Mouse (Mus musculus) lung, embryonic 15.5 days (tissue): Measurements from ENCODE around the gene Btbd6. TPM values are rescaled to one million over a fixed set of nuclear protein-coding genes. Genes with fewer than 3 reads are reported as not detected.
A peak's percentile ranks its signal among the peaks of the same experiment; 100 is the strongest.

ENCODE experiments used
- ATAC-seq: fragments of 200-750 bp; cut with Nextera tagmentation; 2 replicates; pipeline ENCODE4 v1.8.0; 2017; ENCODE audit warnings: moderate number of reproducible peaks, borderline replicate concordance; ENCODE audit not compliant: low FRiP score, low TSS enrichment; ENCODE audit errors: extremely low read depth
- H3K27ac ChIP-seq: fragments of 300-500 bp; sonication (generic); 2 replicates; pipeline ENCODE4 v1.5.1; 2015; ENCODE audit warnings: moderate library complexity, mild to moderate bottlenecking, inconsistent platforms
- H3K27me3 ChIP-seq: fragments of 300-500 bp; sonication (generic); 2 replicates; pipeline ENCODE4 v1.6.1; 2015; ENCODE audit warnings: inconsistent platforms
- H3K36me3 ChIP-seq: fragments of 300-500 bp; sonication (generic); 2 replicates; pipeline ENCODE4 v1.6.1; 2015; ENCODE audit warnings: inconsistent platforms
- H3K4me1 ChIP-seq: fragments of 300-500 bp; sonication (generic); 2 replicates; pipeline ENCODE4 v1.6.1; 2015; ENCODE audit warnings: inconsistent platforms
- H3K4me2 ChIP-seq: fragments of 300-500 bp; sonication (generic); 2 replicates; pipeline ENCODE4 v1.6.1; 2015; ENCODE audit warnings: inconsistent platforms, mild to moderate bottlenecking, moderate library complexity
- H3K4me3 ChIP-seq: fragments of 300-500 bp; sonication (generic); 2 replicates; pipeline ENCODE4 v1.5.1; 2015; ENCODE audit warnings: mild to moderate bottlenecking, inconsistent platforms
- H3K9ac ChIP-seq: fragments of 300-500 bp; sonication (generic); 2 replicates; pipeline ENCODE4 v1.6.1; 2015; ENCODE audit warnings: inconsistent platforms
- H3K9me3 ChIP-seq: fragments of 300-500 bp; sonication (generic); 2 replicates; pipeline ENCODE4 v1.6.1; 2016; ENCODE audit warnings: inconsistent platforms
- WGBS: fragments of 180-500 bp; shearing (Covaris S2); methylation state at CpG from one replicate; pipeline ENCODE4 v1.1.7; 2015; 5-methylcytosine and 5-hydroxymethylcytosine counted together
- polyA plus RNA-seq: library from polyadenylated mRNA; unstranded; fragments of >200 nt; fragmentation: Nextera tagmentation; extraction: Ambion mirVana; gene quantifications from 2 replicates; pipeline ENCODE4 v1.2.1, GENCODE M21; 2015

Gene Btbd6
- polyA plus RNA-seq: 25.7 and 28.1 TPM in 2 replicates

DNA sequence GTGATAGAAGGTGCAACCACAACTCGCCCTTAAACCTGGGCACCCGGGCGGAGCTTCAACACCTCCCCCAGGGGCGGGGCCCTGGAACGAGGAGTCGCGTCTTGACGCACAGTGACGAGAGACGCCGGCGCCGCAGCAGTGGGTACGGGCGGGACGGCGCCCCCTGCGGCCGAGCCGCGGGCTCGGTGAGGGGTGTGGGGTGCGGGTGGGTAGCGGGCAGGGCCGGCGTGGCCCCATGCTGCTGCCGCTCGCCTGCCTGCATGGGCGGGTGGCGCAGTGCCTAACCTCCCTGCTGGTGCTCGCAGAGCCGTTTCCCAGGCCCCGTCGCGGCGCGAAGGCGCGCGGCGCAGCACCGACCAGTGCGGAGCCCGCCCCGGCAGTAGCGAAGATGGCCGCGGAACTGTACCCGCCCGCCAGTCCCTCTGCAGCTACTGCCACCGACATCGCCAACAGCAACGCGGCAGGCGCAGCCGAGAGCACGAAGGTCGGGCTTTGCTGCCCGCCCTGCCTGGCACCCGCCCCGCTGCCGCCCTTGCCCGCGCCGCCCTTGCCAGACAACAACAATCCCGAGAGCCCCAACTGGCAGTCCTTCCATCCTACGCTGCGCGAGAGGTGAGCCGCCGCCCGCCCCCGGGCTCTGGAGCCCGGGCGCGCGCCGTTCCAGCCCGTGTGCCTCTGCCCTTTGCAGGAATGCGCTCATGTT, at the start of gene Btbd6:
Btbd6 (plus strand) TSS at position 112 of the 703 bp plus-strand sequence.
- H3K4me3 ChIP-seq: peak within 1 kb of the TSS; percentile 71
- no peaks in the 10 kb centered on the region for H3K9me3 ChIP-seq
- H3K27me3 ChIP-seq: no peaks in the 10 kb centered on the region
- peaks cover 15% of the 10 kb centered on the region for H3K4me1 ChIP-seq
- peak; percentile 95 for ATAC-seq
- peak within 1 kb of the TSS; percentile 88 for H3K9ac ChIP-seq
- peak within 1 kb of the TSS; percentile 85 for H3K4me2 ChIP-seq
- peaks cover 58% of the 10 kb centered on the region for H3K36me3 ChIP-seq
- under 1% methylated on average over 77 of the region's 80 CpGs for WGBS
- H3K27ac ChIP-seq: peak within 1 kb of the TSS; percentile 93

DNA sequence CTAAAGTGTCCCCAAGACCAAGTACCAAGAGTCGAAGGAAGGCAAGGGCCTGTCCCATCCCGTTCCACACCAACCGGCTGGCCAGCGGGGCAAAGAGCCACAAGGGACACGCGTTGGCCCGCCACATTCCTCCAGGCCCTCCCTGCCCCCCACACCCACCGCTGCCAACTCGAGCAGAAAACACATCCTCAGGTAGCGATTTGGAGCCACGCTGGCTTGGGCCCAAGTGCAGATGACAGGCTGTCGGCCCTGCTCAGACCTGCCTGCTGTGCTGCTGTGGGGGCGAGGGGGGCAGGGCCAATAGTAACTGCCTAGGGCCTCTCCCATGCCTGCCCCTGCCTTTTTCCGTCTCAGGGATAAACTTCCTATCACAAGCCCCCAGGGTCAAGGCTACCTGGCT, 49.0 kb upstream of the Btbd6 start:
- Histone ChIP-seq H3K4me2 (peak overlapping the region; percentile 93), H3K27me3 (peaks cover 63% of the 10 kb centered on the region), H3K4me1 (peaks cover 21% of the 10 kb centered on the region), H3K9me3 (no peaks in the 10 kb centered on the region), H3K4me3 (no peak overlapping the region), H3K9ac (no peak overlapping the region), H3K36me3 (no peaks in the 10 kb centered on the region), H3K27ac (no peak overlapping the region)
- no peak for ATAC-seq
- 60% methylated on average over 14 of the region's 14 CpGs for WGBS

DNA sequence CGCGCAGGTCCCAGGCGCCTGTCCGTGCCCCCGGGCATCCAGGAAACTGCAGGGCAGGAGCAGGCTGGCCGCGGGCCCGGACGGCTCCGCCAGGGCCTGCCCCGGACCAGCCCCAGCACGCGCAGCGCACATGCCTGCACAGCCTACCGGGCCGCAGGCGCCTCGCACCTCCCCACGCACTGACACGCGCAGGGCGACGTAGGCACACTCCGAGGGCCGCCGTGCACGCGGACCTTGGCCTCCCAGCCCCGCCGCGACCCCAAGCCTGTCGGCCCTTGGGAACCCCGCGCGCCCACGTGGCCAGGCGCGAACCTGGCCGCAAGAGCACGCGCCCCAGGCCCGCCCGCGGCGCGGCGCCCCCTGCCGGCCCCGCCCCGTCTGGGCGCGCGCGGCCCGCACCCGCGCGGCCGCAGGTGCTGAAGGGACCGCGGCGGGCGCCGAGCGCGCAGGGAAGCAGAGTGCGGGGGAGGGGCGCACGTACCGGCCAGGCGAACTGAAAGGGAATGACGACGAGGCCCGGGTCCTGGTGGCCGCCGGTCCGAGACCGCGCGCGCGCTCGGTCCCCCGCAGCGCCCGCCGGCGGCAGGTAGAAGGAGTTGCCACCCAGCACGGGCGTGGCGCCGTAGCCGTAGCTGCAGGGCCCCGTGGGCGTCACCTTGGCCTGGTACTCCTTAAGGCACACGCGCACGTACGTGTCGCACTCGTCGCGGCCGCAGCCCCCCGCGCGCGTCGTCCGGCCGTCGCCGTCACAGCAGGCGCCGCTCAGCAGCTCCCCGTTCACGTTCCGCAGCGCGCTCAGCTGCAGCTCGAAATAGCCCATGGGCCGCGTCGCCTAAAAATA, 47.7 kb upstream of the Btbd6 start:
- H3K36me3 ChIP-seq: no peaks in the 10 kb centered on the region
- H3K27me3 ChIP-seq: peaks cover 63% of the 10 kb centered on the region
- H3K27ac ChIP-seq: peak overlapping the region; percentile 41; the same call in 1 of the 2 replicates
- H3K4me2 ChIP-seq: peak overlapping the region; percentile 93
- no peaks in the 10 kb centered on the region for H3K9me3 ChIP-seq
- under 1% methylated on average over 104 of the region's 124 CpGs for WGBS
- H3K4me3 ChIP-seq: peak overlapping the region; percentile 57
- peaks cover 27% of the 10 kb centered on the region for H3K4me1 ChIP-seq
- peak overlapping the region; percentile 47 for H3K9ac ChIP-seq
- ATAC-seq: peak; percentile 12

DNA sequence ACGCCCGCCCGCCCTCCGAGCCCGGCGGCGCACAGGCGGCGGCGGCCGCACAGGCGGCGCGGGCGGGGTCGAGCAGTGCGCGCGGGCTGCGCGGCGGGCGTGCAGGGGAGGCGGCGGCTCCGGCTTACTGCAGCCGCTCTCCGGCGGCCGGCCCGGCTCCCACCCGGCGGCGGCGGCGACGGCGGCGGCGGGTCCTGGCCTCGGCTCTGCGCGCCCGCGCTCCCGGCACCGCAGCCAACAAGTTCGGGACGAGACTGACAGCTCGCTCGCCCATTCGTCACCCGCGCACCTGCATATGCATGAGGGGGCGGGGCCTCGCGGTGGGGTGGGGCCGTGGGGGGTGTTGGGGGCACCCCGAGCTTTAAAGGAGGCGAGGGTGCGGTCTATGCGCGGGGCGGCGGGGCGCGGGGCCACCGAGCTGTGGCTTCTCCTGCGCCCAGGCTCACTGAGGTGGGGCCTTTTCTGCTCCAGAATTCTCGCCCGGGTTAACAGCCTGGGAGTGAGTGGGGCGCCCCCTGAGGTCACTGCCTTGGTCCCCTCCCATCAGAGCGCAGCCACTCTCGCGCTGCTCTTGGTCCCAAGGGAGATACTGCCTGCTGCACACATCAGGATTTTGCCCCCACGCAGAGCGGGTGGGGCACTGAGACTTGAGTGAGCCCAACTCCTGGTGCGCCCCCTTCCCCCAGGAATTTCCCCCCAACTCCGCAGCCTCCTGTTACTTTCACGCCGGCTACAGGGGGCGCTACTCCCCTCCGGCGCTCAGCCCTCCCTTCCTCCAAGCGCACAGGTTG, 46.5 kb upstream of the Btbd6 start, which contains the start of gene Jag2:
Jag2 (minus strand) TSS at position 215 of the 791 bp plus-strand sequence.
- Histone ChIP-seq H3K27ac (peak within 1 kb of the TSS; percentile 41), H3K4me3 (peak within 1 kb of the TSS; percentile 57)
- peak; percentile 32 for ATAC-seq

DNA sequence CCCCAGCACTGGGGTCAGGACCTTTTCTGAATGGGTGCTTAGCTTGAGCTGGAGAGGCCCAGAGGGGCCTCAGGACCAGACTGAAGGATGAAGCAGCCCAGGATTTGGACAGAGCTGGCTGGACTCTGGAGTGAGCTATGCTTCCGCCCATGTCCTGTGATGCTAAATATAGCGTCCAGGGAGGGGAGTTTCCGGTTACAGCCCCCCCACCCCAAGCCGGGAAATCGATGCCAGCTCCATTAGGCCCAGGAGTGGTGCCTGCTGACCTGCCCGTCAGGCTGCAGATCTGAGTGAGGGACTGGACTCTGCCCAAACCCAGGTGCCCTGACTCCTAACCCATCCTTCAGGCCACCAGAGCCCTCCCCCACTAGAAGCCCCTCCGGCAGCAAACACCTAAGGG, 43.6 kb upstream of the Btbd6 start:
- 26% methylated on average over 7 of the region's 7 CpGs for WGBS
- no peak overlapping the region for H3K9ac ChIP-seq
- no peak overlapping the region for H3K27ac ChIP-seq

More for the DNA sequence above, 46.5 kb upstream of the Btbd6 start, which contains the start of gene Jag2:
- Histone ChIP-seq H3K9me3 (no peaks in the 10 kb centered on the region), H3K4me1 (peaks cover 27% of the 10 kb centered on the region), H3K4me2 (peak within 1 kb of the TSS; percentile 93), H3K36me3 (no peaks in the 10 kb centered on the region), H3K27me3 (peaks cover 63% of the 10 kb centered on the region), H3K9ac (peak within 1 kb of the TSS; percentile 47)
- WGBS: under 1% methylated on average over 64 of the region's 85 CpGs

DNA sequence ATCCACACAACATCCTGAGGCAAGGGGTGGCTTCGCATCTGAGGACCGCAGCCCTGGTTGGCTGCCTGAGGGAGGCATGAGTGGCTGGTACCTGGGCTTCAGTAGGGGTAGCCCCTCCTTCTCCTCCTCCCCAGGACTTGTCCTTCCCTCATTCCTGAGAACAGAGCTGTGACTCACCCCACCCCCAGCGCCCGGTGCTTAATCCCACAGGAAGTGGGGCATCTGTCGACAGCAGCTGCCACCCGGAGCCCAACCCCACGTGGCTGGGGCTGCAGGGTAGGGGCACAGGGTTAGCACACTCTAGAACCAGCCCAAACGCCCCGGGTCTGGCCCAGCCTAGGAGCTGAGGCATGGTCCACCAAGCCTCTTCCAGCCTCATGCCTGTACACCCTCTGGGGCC, 38.4 kb upstream of the Btbd6 start:
- no peaks in the 10 kb centered on the region for H3K27me3 ChIP-seq
- no peaks in the 10 kb centered on the region for H3K36me3 ChIP-seq
- WGBS: 32% methylated on average over 9 of the region's 9 CpGs
- H3K9me3 ChIP-seq: no peaks in the 10 kb centered on the region
- H3K4me1 ChIP-seq: peaks cover 31% of the 10 kb centered on the region
- no peak overlapping the region for H3K4me3 ChIP-seq
- H3K9ac ChIP-seq: no peak overlapping the region
- ATAC-seq: no peak
- no peak overlapping the region for H3K27ac ChIP-seq
- no peak overlapping the region for H3K4me2 ChIP-seq

More for the DNA sequence above, 43.6 kb upstream of the Btbd6 start:
- H3K36me3 ChIP-seq: no peaks in the 10 kb centered on the region
- no peaks in the 10 kb centered on the region for H3K9me3 ChIP-seq
- ATAC-seq: no peak; the same call in 1 of the 2 replicates
- no peak overlapping the region for H3K4me2 ChIP-seq
- peaks cover 43% of the 10 kb centered on the region for H3K27me3 ChIP-seq
- H3K4me3 ChIP-seq: no peak overlapping the region
- peaks cover 24% of the 10 kb centered on the region for H3K4me1 ChIP-seq

DNA sequence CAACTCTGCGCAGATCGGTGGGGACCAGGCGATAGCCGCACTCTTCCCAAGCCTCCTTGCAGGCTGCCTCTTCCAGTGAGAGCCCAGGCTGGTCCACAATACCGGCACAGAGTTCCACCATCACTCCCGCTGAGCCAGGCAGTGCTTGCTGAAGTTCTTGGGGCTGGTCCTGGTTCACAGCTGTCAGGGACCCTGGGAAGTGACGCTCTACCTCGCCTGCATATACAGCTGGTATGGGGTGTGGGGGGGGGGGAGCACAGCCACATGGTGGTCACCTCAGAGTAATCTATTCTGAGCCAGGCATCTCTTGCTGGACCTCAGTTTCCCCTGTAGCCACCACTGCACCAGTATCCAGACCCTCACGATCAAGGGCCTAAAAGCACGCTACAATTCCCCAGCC, 37.9 kb upstream of the Btbd6 start:
- Histone ChIP-seq H3K9ac (no peak overlapping the region), H3K36me3 (no peaks in the 10 kb centered on the region), H3K27me3 (no peaks in the 10 kb centered on the region), H3K4me3 (no peak overlapping the region), H3K4me1 (peaks cover 31% of the 10 kb centered on the region), H3K4me2 (no peak overlapping the region), H3K9me3 (no peaks in the 10 kb centered on the region), H3K27ac (no peak overlapping the region)
- WGBS: 78% methylated on average over 10 of the region's 10 CpGs
- no peak for ATAC-seq

DNA sequence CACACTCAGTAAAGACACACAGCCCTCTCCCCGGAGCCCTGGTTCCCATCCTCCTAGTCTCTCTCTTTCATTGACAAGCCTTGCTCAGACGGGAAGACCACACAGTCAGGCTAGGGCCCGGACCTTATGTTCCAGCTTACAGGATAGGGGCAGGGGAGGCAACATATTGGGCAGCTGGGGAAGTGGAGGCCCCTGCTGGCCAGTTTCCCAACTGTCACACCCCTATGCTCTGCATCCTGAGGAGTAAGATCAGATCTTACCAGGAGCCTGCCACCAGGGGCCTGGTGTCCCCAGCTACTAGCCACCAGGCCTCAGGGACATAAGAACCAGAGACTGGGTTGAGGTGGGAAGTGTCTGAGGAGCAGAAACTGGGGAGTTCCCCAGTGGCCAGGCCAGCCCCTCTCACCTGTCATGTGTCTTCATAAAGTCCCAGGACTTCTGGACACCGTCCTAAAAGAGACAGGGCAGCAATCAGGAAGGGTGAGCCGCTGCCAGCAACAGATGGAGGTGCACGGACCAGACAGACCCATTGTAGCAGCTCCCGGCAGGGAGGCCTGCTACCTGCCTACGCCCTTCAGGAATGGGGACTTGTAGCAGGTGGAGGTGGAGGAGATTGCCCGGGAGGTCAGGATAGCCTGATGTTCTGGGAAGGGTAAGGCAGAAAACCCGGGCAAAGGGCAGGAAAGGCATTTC, 37.3 kb upstream of the Btbd6 start:
- WGBS: 59% methylated on average over 10 of the region's 10 CpGs
- Histone ChIP-seq H3K9ac (peak overlapping the region; percentile 19; the same call in 1 of the 2 replicates), H3K9me3 (no peaks in the 10 kb centered on the region), H3K4me3 (no peak overlapping the region), H3K4me1 (peaks cover 31% of the 10 kb centered on the region), H3K4me2 (no peak overlapping the region), H3K36me3 (no peaks in the 10 kb centered on the region), H3K27ac (no peak overlapping the region), H3K27me3 (no peaks in the 10 kb centered on the region)
- ATAC-seq: no peak

DNA sequence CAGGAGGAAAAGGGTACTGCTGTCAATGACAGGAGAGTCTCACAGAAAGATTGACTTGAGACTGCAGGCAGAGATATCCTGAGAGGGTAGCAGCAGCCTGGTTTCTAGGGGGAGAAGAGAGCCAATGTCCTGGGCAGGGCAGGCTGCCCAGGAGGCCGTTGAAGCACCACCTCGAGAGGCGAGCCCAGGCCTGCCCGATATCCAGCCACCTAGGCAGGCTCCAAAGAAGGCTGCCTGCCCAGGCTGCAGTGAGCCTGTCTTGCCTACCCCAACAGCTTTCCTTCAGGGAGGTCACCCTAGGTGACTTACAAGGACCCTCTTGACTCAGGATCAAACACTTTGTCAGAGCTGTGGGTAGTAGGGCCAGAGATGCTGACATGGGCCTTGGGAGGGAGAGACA, 36.0 kb upstream of the Btbd6 start:
- no peak overlapping the region for H3K4me3 ChIP-seq
- H3K27ac ChIP-seq: no peak overlapping the region
- WGBS: 66% methylated on average over 4 of the region's 4 CpGs
- H3K9me3 ChIP-seq: no peaks in the 10 kb centered on the region
- no peak overlapping the region for H3K9ac ChIP-seq
- peaks cover 31% of the 10 kb centered on the region for H3K4me1 ChIP-seq
- no peaks in the 10 kb centered on the region for H3K27me3 ChIP-seq
- H3K36me3 ChIP-seq: no peaks in the 10 kb centered on the region
- ATAC-seq: no peak
- H3K4me2 ChIP-seq: no peak overlapping the region

DNA sequence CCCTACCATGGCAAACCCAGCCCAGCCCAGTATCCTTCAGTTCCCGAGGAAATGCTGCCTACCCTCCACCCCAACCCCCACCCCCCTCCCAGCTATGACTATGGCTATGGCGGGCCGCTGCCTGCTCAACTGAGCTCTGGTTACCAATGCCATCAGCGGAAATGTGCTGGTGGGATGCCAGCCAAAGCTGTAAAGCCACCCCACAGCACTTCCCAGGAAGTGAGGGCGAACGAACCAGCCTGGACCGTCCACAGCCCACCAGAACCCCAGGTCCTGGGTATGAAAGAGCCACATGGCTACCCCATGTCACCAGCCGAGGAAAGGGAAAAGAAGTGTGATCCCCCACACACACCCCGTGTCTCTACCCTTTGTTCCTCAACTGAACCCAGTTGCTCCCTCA, 35.6 kb upstream of the Btbd6 start:
- Histone ChIP-seq H3K27me3 (no peaks in the 10 kb centered on the region), H3K4me1 (peaks cover 31% of the 10 kb centered on the region), H3K4me3 (no peak overlapping the region), H3K9me3 (no peaks in the 10 kb centered on the region), H3K36me3 (no peaks in the 10 kb centered on the region), H3K27ac (peak overlapping the region; percentile 93; the same call in 1 of the 2 replicates), H3K9ac (no peak overlapping the region), H3K4me2 (peak overlapping the region; percentile 86; the same call in 1 of the 2 replicates)
- 62% methylated on average over 9 of the region's 9 CpGs for WGBS
- no peak for ATAC-seq
